Mouse (Mus musculus) heart, embryonic 13.5 days (tissue): ENCODE data around the gene Tekt4. TPM values are rescaled to one million over a fixed set of nuclear protein-coding genes. Genes with fewer than 3 reads are reported as not detected.

Experiments
- ATAC-seq: fragments of 200-750 bp; cut with Nextera tagmentation; 2 replicates; pipeline ENCODE4 v1.8.0; 2017; ENCODE audit warnings: moderate TSS enrichment; ENCODE audit not compliant: insufficient number of reproducible peaks, low FRiP score, low TSS enrichment; ENCODE audit errors: extremely low read depth
- H3K27ac ChIP-seq: fragments of 300-500 bp; sonication (generic); replicated peaks from 2 replicates; pipeline ENCODE4 v1.5.1; 2015; ENCODE audit warnings: moderate library complexity, mild to moderate bottlenecking, inconsistent platforms
- H3K27me3 ChIP-seq: fragments of 300-500 bp; sonication (generic); replicated peaks from 2 replicates; pipeline ENCODE4 v1.6.1; 2015; ENCODE audit warnings: mild to moderate bottlenecking, inconsistent platforms
- H3K36me3 ChIP-seq: fragments of 300-500 bp; sonication (generic); 2 replicates; pipeline ENCODE4 v1.6.1; 2015; ENCODE audit warnings: mild to moderate bottlenecking, inconsistent platforms
- H3K4me1 ChIP-seq: fragments of 300-500 bp; sonication (generic); 2 replicates; pipeline ENCODE4 v1.6.1; 2015; ENCODE audit warnings: inconsistent platforms
- H3K4me2 ChIP-seq: fragments of 300-500 bp; sonication (generic); 2 replicates; pipeline ENCODE4 v1.6.1; 2015; ENCODE audit warnings: inconsistent platforms, mild to moderate bottlenecking, moderate library complexity
- H3K4me3 ChIP-seq: fragments of 300-500 bp; sonication (generic); 2 replicates; pipeline ENCODE4 v1.5.1; 2015; ENCODE audit warnings: moderate library complexity, mild to moderate bottlenecking, inconsistent platforms
- H3K9ac ChIP-seq: fragments of 300-500 bp; sonication (generic); 2 replicates; pipeline ENCODE4 v1.6.1; 2015; ENCODE audit warnings: inconsistent platforms, mild to moderate bottlenecking, moderate library complexity
- H3K9me3 ChIP-seq: fragments of 300-500 bp; sonication (generic); 2 replicates; pipeline ENCODE4 v1.6.1; 2016; ENCODE audit warnings: inconsistent platforms
- WGBS: fragments of 180-500 bp; shearing (Covaris S2); methylation state at CpG from one replicate; pipeline ENCODE4 v1.1.7; 2015; ENCODE audit warnings: mixed read lengths; 5-methylcytosine and 5-hydroxymethylcytosine counted together
- polyA plus RNA-seq: library from polyadenylated mRNA; unstranded; fragments of >200 nt; fragmentation: Nextera tagmentation; extraction: Ambion mirVana; gene quantifications from 2 replicates; pipeline ENCODE4 v1.2.1, GENCODE M21; 2015

Gene Tekt4
- polyA plus RNA-seq, 1 experiment from 2014 or later: 0.23 TPM

- Histone ChIP-seq H3K9ac (no peak overlapping the region), H3K27me3 (peaks cover 11% of the 10 kb centered on the region), H3K4me3 (no peak overlapping the region), H3K36me3 (no peaks in the 10 kb centered on the region), H3K4me2 (no peak overlapping the region), H3K27ac (no peak overlapping the region), H3K4me1 (peaks cover 15% of the 10 kb centered on the region), H3K9me3 (no peaks in the 10 kb centered on the region)
- 14% methylated on average over 5 of the region's 5 CpGs for WGBS
- no peak for ATAC-seq
Observed at GRCm38 (mm10) chr17:25516315-25516714, 61.9 kb downstream of the Tekt4 start.

DNA sequence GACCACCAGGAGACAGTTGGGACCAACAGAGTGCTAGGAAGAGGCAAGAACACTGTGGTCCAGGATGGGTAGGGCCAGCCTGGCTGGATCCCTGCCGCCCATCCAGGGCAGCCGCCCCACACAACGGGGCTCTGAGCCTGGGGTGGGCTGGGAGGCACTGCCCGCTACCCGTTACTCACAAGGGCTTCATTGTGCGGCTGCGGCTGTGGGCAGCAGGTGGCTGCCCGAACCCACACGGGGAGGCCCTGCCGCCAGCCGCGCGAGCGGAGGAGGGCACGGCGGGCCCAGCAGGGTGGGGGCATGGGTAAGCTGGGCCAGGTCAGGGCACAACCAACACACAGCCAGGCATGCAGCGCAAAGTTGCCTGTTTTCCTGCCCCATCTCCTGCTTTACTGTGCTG lies 63.7 kb downstream of the Tekt4 start:
- Histone ChIP-seq H3K9ac (no peak overlapping the region), H3K36me3 (no peaks in the 10 kb centered on the region), H3K27ac (no peak overlapping the region), H3K9me3 (no peaks in the 10 kb centered on the region), H3K4me2 (no peak overlapping the region), H3K27me3 (peaks cover 22% of the 10 kb centered on the region), H3K4me3 (no peak overlapping the region), H3K4me1 (peaks cover 15% of the 10 kb centered on the region)
- ATAC-seq: no peak; the same call in 1 of the 2 replicates
- 90% methylated on average over 17 of the region's 17 CpGs for WGBS

GRCm38 (mm10) chr17:25519511-25519910 lies 65.1 kb downstream of the Tekt4 start:
- Histone ChIP-seq H3K4me2 (no peak overlapping the region), H3K27ac (no peak overlapping the region), H3K4me3 (no peak overlapping the region), H3K27me3 (peaks cover 22% of the 10 kb centered on the region), H3K9ac (no peak overlapping the region), H3K9me3 (no peaks in the 10 kb centered on the region), H3K36me3 (no peaks in the 10 kb centered on the region), H3K4me1 (peaks cover 15% of the 10 kb centered on the region)
- ATAC-seq: no peak
- 80% methylated on average over 5 of the region's 5 CpGs for WGBS

- no peaks in the 10 kb centered on the region for H3K9me3 ChIP-seq
- no peak for ATAC-seq
- WGBS: 28% methylated on average over 9 of the region's 9 CpGs
- no peak overlapping the region for H3K27ac ChIP-seq
- H3K27me3 ChIP-seq: peaks cover 22% of the 10 kb centered on the region
- H3K4me1 ChIP-seq: peaks cover 15% of the 10 kb centered on the region
- no peaks in the 10 kb centered on the region for H3K36me3 ChIP-seq
- H3K9ac ChIP-seq: no peak overlapping the region
- H3K4me2 ChIP-seq: no peak overlapping the region
- no peak overlapping the region for H3K4me3 ChIP-seq
Observed at GRCm38 (mm10) chr17:25520492-25520891, 66.1 kb downstream of the Tekt4 start.

DNA sequence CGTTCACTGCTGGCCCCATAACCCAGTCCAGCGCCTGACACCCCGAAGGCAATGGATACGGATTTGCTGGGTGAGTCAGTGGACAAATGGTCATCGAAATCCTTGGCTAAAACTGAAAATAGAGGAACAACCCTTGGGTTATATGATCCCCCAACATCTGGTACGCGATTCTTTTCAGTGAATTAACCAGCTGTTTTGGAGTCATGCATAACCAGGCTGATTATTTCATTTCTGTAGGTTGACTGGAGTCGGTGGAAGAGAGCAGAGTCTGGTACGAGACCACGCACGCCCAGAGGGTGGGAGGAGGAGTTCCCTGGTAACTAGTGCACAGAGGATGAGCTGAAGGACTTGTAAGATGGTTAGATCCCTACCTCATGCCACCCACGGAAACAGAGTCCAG lies 67.7 kb downstream of the Tekt4 start:
- WGBS: 81% methylated on average over 12 of the region's 12 CpGs
- Histone ChIP-seq H3K4me1 (peaks cover 10% of the 10 kb centered on the region; the same call in 1 of the 2 replicates), H3K4me2 (no peak overlapping the region), H3K36me3 (no peaks in the 10 kb centered on the region), H3K27me3 (peaks cover 22% of the 10 kb centered on the region), H3K4me3 (no peak overlapping the region), H3K9ac (no peak overlapping the region), H3K9me3 (no peaks in the 10 kb centered on the region), H3K27ac (no peak overlapping the region)
- no peak for ATAC-seq

Other genes starting within 250 kb of the Tekt4 start
- gene Gnptg, start 214.5 kb upstream of the Tekt4 start, polyA plus RNA-seq: 27.9 and 28.2 TPM in 2 replicates
- 27.4 and 31.7 TPM in 2 replicates for gene Tsr3, start 214.4 kb upstream of the Tekt4 start, polyA plus RNA-seq
- 0.57 and 0.69 TPM in 2 replicates for gene Baiap3, start 198.3 kb upstream of the Tekt4 start, polyA plus RNA-seq
- 372 and 379 TPM in 2 replicates for gene Ube2i, start 180.0 kb upstream of the Tekt4 start, polyA plus RNA-seq
- 0.16 TPM in 1 of 2 replicates, not detected in the other for gene Prss34, start 156.2 kb upstream of the Tekt4 start, polyA plus RNA-seq
- gene Prss28, start 146.0 kb upstream of the Tekt4 start, polyA plus RNA-seq: not detected in 2 replicates
- gene Prss29, start 136.0 kb upstream of the Tekt4 start, polyA plus RNA-seq: not detected in 2 replicates
- not detected in 2 replicates for gene Tpsab1, start 109.1 kb upstream of the Tekt4 start, polyA plus RNA-seq
- gene Tpsb2, start 88.3 kb upstream of the Tekt4 start, polyA plus RNA-seq: not detected in 2 replicates
- gene Tpsg1, start 85.3 kb upstream of the Tekt4 start, polyA plus RNA-seq: 0.78 TPM in 1 of 2 replicates, not detected in the other
- 6.5 and 8.1 TPM in 2 replicates for gene Cacna1h, start 20.8 kb upstream of the Tekt4 start, polyA plus RNA-seq
- gene Sstr5, start 42.7 kb downstream of the Tekt4 start, polyA plus RNA-seq: 0.28 and 0.33 TPM in 2 replicates
- 0.53 and 1.5 TPM in 2 replicates for gene Sox8, start 116.1 kb downstream of the Tekt4 start, polyA plus RNA-seq
- gene Lmf1, start 124.5 kb downstream of the Tekt4 start, polyA plus RNA-seq: 30.2 and 35.7 TPM in 2 replicates